Mouse (Mus musculus): ENCODE measurements around the gene Zfp747.
"Not testable (repeated sequence)": the region's sequence is repeated elsewhere in the genome, so short reads cannot be mapped to it uniquely, and the experiment has no call there.

The Zfp747 gene

DNA sequence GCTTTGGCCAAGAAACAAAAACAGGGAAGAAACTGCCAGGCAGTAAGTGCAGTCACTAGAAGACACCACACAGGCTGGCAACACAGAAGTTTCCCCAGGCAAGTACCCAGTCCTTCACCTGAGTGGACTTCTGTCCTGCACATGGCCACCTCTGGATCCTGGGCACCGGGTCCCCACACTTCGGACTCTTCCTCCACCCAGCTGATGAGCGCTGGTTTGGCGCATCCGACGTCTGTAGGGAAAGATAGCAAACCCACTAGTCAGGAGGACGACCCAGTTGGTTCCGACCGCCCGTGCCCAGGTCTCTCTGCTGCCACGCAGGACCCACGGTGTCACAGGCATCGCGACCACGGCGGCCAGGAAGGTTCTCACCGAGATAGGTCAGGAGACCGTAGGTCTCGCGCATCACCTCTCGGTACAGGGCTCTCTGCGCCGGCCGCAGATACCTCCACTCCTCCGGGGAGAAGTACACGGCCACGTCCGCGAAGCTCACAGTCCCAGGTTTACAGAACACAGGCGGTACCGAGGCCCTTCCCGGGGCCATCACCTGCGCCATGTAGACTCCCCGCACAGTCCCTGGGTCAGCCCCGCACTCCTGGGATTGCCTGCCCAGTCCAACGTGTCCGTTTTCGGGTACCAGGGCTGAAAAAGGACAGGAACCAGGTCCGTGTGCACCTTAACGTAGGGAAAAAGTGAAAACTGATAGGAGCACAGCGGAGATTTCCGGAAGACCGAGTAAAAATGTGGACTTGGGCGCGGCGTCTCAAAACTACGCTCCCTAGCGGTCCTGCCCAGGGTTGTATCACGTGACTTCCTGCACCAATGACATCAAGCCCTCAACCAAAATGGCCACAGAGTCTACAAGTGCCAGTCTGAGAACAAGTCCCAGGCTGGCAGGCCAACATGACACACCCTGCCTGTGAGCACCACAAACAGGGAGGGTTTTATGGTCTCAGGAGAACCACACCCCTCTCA, at the start of gene Zfp747:
Gene Zfp747 (minus strand): TSS at position 780 of the 975 bp plus-strand sequence.
- peak; percentile 98 for DNase-seq (ENCODE audit: low read depth, low spot score)

DNA sequence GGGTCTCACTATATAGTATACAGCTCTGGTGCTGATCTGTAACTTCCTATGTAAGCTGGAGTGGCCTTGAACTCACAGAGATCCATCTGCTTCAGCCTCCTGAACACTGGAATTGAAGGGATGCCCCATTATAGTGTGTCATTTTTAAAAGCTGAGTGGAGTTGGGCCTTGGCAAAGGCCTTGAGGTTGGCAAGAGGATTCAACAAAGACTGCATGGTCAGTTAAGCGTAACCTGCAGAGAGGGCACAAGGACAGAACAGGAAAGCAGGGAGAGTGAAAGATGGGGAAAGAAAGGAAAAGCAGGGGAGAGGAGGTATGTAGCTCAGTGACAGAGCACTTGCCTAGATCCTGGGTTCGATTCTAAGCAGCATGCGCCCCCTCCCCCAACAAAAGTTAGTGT, 49.4 kb upstream of the Zfp747 start:
- no peak for DNase-seq (ENCODE audit: low read depth, low spot score)

DNA sequence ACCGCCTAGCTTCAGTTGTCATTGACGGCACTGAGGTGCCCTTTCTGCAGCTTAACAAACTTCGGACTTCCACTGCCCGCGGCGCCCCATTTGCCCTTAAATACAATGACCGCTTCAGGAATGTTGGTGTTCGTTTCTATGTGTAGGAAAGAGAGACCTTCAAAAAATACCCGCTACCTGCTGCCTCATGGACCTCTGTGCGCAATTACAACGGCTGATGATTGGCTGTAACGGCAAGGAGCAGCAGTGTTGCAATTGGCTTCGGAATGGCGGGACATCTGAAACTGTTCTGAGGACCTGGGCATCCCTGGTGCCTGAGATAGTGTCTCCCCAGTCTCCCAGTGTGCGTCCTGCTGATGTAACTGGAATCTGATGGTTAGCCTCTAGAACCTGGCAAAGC, 46.4 kb upstream of the Zfp747 start:
- DNase-seq (ENCODE audit: low read depth, low spot score): peak; percentile 85

DNA sequence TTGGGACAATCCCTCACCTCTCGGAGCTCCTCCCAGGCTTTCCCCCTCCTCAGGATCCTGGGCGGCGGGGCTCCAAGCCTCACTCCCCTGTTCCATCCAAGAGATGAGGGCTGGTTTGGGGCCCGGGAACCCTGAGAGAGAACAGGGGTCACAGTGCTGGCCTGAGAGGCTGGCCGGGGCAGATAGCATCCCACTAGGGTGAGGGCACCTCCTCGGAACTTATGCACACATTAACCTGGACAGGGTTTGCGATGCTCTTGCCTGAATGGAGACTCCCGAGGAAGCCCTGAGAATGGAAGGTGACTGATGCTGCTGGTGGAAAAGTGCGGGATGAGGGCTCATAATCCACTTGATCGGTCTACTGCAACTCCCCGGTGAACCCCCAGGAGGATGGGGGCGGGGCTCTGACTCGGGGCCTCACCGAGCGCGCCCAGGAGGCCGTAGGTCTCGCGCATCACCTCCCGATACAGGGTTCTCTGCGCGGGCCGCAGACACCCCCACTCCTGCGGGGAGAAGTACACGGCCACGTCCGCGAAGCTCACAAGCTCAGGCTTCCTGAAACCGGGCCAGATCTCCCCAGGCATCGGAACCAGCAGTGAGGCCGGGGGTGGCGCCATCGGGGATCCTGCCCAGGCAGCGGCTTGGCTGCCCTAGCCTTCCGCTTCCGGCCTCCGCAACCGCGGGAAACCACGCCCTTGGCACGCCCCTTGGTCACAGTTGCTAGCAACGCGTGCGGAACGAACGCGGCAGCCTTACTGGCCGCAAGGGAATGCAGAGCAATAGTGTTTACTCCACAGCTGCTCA, 45.7 kb upstream of the Zfp747 start, which contains the start of gene Zfp688:
Gene Zfp688 (minus strand): TSS at position 681 of the 804 bp plus-strand sequence.
- peak; percentile 95 for DNase-seq (ENCODE audit: low read depth, low spot score)

GRCm38 (mm10) chr7:127411418-127411817, 35.6 kb upstream of the Zfp747 start:
- DNase-seq (ENCODE audit: low read depth, low spot score): no peak

- peak; percentile 96 for DNase-seq (ENCODE audit: low read depth, low spot score)
Measured at GRCm38 (mm10) chr7:127406002-127406987, 30.4 kb upstream of the Zfp747 start, which contains the start of gene Zfp764. Zfp764 (minus strand) TSS chr7:127406822.

DNA sequence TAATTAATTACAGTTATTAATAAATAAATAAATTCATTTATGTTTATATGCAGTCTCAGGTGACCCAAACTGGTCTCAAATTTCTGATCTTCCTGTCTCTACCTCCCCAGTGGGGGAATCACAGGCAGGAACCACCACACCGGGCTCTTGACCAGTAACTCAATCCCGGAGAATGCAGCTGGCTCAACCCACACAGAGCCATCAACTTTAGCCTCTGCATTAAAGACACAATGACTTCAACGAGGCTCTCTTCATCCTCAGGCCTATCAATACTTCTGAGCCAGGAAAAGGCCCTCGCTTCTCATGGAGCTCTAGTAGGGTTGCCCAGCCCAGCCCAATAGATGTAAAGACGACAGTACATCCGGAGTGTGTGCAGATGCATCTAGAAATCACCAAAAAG, 28.3 kb upstream of the Zfp747 start:
- DNase-seq (ENCODE audit: low read depth, low spot score): not testable (repeated sequence)

DNA sequence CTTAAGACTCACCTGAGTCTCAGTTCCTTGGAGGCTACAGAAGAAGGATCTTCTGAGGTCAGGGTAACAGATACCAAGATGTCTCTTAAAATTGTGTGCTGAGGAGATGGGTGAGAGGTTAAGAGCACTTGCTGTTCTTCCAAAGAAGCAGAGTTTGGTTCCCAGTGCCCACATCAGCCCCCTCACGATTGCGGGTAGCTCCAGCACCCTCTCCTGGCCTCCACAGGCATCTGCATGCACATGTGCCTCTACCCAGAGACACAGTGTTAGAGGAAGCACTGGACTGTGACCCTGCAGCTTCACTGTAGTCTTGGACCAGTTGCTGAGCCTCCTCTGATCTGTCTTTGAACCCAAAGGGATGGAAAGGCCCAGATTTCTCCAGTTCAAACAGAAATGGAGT, 27.1 kb upstream of the Zfp747 start:
- DNase-seq (ENCODE audit: low read depth, low spot score): no peak

- no peak for DNase-seq (ENCODE audit: low read depth, low spot score)
Measured at GRCm38 (mm10) chr7:127400355-127400754, 24.5 kb upstream of the Zfp747 start.

DNA sequence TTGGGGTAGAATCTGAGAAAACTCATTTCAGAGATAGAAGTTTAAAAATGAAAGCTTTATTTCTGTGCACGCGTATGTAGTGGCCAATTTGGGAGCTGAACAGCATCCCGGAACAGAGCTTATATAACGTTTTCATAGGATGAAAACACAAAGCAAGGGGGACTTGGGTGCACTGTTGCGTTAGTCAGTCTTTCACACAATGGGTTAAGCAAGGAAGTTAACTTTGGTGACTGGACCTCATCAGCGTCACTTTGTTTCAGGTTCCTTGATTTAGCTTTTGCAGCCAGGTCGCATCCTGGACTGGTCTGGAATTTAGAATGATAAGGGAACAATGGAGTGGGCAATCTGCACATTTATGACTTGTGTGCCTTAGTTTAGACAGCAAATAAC, 18.1 kb upstream of the Zfp747 start:
- no peak for DNase-seq (ENCODE audit: low read depth, low spot score)

GRCm38 (mm10) chr7:127393157-127393943, 17.5 kb upstream of the Zfp747 start, which contains the start of gene E430018J23Rik:
E430018J23Rik (minus strand) TSS chr7:127393629.
- peak; percentile 100 for DNase-seq (ENCODE audit: low read depth, low spot score)

DNA sequence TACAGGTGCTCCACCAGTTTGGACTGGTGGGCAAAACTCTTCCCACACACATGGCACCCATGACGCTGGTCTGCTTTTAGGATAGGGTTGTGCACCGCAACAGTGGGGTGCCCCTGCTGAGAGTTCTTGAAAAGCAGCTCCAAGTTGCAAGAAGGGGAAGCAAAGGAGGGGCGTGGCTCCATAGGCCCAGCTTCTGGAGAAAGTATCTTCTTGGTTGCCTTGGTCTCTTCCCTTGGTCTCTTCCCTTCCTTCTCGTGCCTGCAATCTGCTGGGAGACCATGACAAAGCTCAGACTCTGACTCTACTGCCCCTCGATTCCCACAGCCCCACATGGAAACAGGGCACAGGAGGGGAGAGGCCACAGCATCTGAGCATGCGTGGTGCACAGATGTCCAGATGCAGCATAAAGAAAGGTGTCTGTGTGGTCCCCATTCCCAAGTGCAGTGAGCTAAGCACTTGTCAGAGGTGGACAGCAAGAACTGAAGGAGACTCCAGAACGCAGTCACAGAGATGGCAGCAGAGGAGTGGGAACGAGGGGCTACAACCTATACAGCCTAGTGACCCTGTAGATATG, 16.5 kb upstream of the Zfp747 start:
- no peak for DNase-seq (ENCODE audit: low read depth, low spot score)

DNA sequence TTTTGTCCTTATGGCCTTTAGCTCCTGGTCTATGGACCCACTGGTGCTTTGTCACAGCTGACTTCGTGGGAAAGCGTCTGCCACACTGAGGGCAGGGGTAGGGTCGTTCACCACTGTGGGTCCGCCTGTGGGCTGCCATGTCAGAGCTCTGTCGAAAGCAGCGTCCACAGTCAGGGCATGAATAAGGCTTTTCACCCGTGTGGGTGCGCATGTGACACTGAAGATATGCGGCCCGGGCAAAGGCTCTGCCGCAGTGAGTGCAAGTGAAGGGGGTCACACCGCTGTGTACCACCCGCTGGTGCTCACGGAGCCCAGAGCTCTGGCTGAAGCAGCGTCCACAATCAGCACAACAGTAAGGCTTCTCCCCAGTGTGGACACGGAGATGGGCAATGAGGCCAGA, 15.7 kb upstream of the Zfp747 start:
- no peak for DNase-seq (ENCODE audit: low read depth, low spot score)

DNA sequence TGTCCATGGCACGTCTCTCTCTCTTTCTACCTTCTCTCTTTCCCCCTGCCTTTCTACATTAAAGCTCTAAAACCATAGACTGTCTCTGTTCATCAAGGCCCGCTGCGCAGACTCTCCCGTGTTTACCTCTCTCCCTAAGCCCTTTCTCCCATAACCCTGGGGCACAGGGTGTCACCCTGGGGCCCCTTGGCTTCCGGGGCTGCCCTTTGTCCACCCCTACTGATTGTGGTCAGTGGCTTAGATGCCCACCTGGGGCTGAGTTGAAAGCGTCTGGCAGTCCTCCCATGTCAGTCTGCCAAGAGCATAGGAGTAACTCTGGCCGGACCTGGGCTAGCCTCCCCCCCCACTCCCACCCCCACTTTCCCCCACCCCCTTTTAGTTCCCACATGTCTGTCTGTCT, 14.5 kb upstream of the Zfp747 start:
- DNase-seq (ENCODE audit: low read depth, low spot score): no peak

GRCm38 (mm10) chr7:127388201-127388600, 12.4 kb upstream of the Zfp747 start:
- not testable (repeated sequence) for DNase-seq (ENCODE audit: low read depth, low spot score)

DNA sequence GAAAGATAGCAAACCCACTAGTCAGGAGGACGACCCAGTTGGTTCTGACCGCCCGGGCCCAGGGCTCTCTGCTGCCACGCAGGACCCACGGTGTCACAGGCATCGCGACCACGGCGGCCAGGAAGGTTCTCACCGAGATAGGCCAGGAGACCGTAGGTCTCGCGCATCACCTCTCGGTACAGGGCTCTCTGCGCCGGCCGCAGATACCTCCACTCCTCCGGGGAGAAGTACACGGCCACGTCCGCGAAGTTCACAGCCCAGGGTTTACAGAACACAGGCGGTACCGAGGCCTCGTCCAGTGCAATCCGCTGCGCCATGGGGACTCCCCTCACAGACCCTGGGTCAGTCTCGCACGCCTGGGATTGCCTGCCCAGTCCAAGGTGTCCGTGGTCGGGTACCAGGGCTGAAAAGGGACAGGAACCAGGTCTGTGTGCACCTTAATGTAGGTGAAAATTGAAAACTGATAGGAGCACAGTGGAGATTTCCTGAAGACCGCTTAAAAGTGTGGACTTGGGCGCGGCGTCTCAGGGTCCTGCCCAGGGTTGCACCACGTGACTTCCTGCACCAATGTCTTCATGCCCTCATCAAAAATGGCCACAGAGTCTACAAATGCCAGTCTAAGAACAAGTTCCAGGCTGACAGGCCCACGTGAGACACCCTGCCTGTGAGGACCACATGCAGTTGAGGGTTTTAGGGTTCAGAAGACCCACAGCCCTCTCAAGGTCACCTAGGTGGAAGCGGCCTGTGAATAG, 11.0 kb upstream of the Zfp747 start, which contains the start of gene 9130019O22Rik:
Gene 9130019O22Rik (minus strand): TSS at position 526 of the 752 bp plus-strand sequence.
- peak; percentile 97 for DNase-seq (ENCODE audit: low read depth, low spot score)

- DNase-seq (ENCODE audit: low read depth, low spot score): not testable (repeated sequence)
Measured at GRCm38 (mm10) chr7:127385560-127385959, 9.7 kb upstream of the Zfp747 start.

- no peak for DNase-seq (ENCODE audit: low read depth, low spot score)
Measured at GRCm38 (mm10) chr7:127378310-127378921, 2.6 kb upstream of the Zfp747 start.
